Mouse (Mus musculus) embryonic facial prominence, embryonic 11.5 days (tissue): ENCODE results near the gene S100a14. TPM values are rescaled to one million over a fixed set of nuclear protein-coding genes. Genes with fewer than 3 reads are reported as not detected.
A peak's percentile ranks its signal among the peaks of the same experiment; 100 is the strongest.

Source experiments
- ATAC-seq: fragments of 200-750 bp; cut with Nextera tagmentation; replicated peaks from 2 replicates; pipeline ENCODE4 v1.8.0; 2017; ENCODE audit warnings: low read depth; ENCODE audit not compliant: insufficient number of reproducible peaks, low FRiP score, low TSS enrichment
- DNase-seq: peaks from one replicate; pipeline ENCODE4 v3.0.0-alpha.2; 2015; ENCODE audit warnings: low spot score
- H3K27ac ChIP-seq: fragments of 300-500 bp; sonication (generic); replicated peaks from 2 replicates; pipeline ENCODE4 v1.5.1; 2014; ENCODE audit warnings: mild to moderate bottlenecking, low read depth, low read length, control low read depth
- H3K27me3 ChIP-seq: fragments of 300-500 bp; sonication (generic); 2 replicates; pipeline ENCODE4 v1.6.1; 2014; ENCODE audit warnings: mild to moderate bottlenecking, low read length, moderate library complexity, mixed read lengths; ENCODE audit not compliant: control insufficient read depth, insufficient read depth
- H3K36me3 ChIP-seq: fragments of 300-500 bp; sonication (generic); replicated peaks from 2 replicates; pipeline ENCODE4 v1.6.1; 2014; ENCODE audit warnings: low read depth, mild to moderate bottlenecking, low read length, moderate library complexity, mixed read lengths; ENCODE audit not compliant: control insufficient read depth, insufficient read depth
- H3K4me1 ChIP-seq: fragments of 300-500 bp; sonication (generic); 2 replicates; pipeline ENCODE4 v1.6.1; 2014; ENCODE audit warnings: low read length, mixed read lengths; ENCODE audit not compliant: control insufficient read depth, insufficient read depth
- H3K4me2 ChIP-seq: fragments of 300-500 bp; sonication (generic); 2 replicates; pipeline ENCODE4 v1.6.1; 2014; ENCODE audit warnings: low read depth, mild to moderate bottlenecking, control low read depth, low read length, moderate library complexity
- H3K4me3 ChIP-seq: fragments of 300-500 bp; sonication (generic); 2 replicates; pipeline ENCODE4 v1.5.1; 2014; ENCODE audit warnings: low read depth, low read length, control low read depth
- H3K9ac ChIP-seq: fragments of 300-500 bp; sonication (generic); replicated peaks from 2 replicates; pipeline ENCODE4 v1.6.1; 2014; ENCODE audit warnings: mild to moderate bottlenecking, control low read depth, low read length
- H3K9me3 ChIP-seq: fragments of 300-500 bp; sonication (generic); replicated peaks from 2 replicates; pipeline ENCODE4 v1.6.1; 2016; ENCODE audit warnings: mild to moderate bottlenecking, low read length, inconsistent platforms, mixed read lengths; ENCODE audit not compliant: control insufficient read depth
- WGBS: fragments of 180-500 bp; shearing (Covaris S2); extraction: QIAGEN DNeasy Blood & Tissue Kit; methylation state at CpG from one replicate; pipeline ENCODE4 v1.1.7; 2014; 5-methylcytosine and 5-hydroxymethylcytosine counted together
- polyA plus RNA-seq: library from polyadenylated mRNA; unstranded; fragments of >200 nt; fragmentation: Nextera tagmentation; extraction: Ambion mirVana; gene quantifications from 2 replicates; pipeline ENCODE4 v1.2.1, GENCODE M21; 2014

The S100a14 gene
- polyA plus RNA-seq, 1 experiment from 2014 or later = 0.32 TPM

GRCm38 (mm10) chr3:90512948-90513642 lies 13.6 kb upstream of the S100a14 start:
- no peak for ATAC-seq
- no peaks in the 10 kb centered on the region for H3K36me3 ChIP-seq
- H3K4me3 ChIP-seq = no peak overlapping the region
- peaks cover 9% of the 10 kb centered on the region for H3K4me1 ChIP-seq
- H3K27me3 ChIP-seq = 0 out of 2 replicates have a peak, but pooled peaks cover 8% of the 10 kb centered on the region
- H3K27ac ChIP-seq = no peak overlapping the region
- no peaks in the 10 kb centered on the region for H3K9me3 ChIP-seq
- H3K4me2 ChIP-seq = no peak overlapping the region
- no peak for DNase-seq
- H3K9ac ChIP-seq = no peak overlapping the region
- 75% methylated on average over 9 of the region's 9 CpGs for WGBS

- Histone ChIP-seq H3K27ac (no peak within 1 kb of the TSS), H3K4me2 (peak within 1 kb of the TSS; percentile 73), H3K4me3 (peak within 1 kb of the TSS; percentile 29), H3K9ac (peak within 1 kb of the TSS; percentile 52), H3K27me3 (0 out of 2 replicates have a peak, but pooled peaks cover 8% of the 10 kb centered on the region), H3K9me3 (no peaks in the 10 kb centered on the region), H3K4me1 (peaks cover 9% of the 10 kb centered on the region), H3K36me3 (no peaks in the 10 kb centered on the region)
- WGBS = 4% methylated on average over 25 of the region's 25 CpGs
- DNase-seq (no peak), ATAC-seq (0 out of 2 replicates have a peak, but pooled peaks have one; percentile 22)
These were observed 12.7 kb upstream of the S100a14 start, which contains the start of the genes S100a1 and S100a13 for GRCm38 (mm10) chr3:90513796-90514590. Gene S100a1 (minus strand): TSS chr3:90514392. Gene S100a13 (plus strand): TSS chr3:90514435.

DNA sequence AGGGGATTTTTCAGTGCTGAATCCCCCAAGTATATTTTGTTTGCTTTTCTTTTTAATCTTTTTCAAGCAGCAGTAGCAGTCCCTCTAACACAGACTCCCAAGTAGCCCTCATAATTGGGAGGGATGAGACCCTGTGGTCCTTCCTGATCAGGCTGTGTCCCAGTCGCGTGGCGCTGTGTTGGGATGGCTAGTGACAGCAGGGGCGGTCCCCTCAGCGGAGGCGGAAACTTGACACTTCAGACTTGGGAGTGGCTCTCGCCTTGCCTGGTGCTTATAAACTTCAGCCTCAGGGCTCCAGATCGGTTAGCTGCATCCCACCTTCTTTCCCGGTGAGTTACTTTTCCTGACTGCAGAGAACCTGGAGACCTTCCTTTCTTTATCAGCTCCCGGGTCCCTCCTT lies 12.0 kb upstream of the S100a14 start:
- H3K9ac ChIP-seq = peak overlapping the region; percentile 52
- ATAC-seq (peak; percentile 64), DNase-seq (peak; percentile 79)
- peak overlapping the region; percentile 29 for H3K4me3 ChIP-seq
- H3K9me3 ChIP-seq = no peaks in the 10 kb centered on the region
- no peak overlapping the region for H3K27ac ChIP-seq
- peaks cover 9% of the 10 kb centered on the region for H3K4me1 ChIP-seq
- 0 out of 2 replicates have a peak, but pooled peaks cover 8% of the 10 kb centered on the region for H3K27me3 ChIP-seq
- under 1% methylated on average over 10 of the region's 10 CpGs for WGBS
- H3K4me2 ChIP-seq = peak overlapping the region; percentile 73
- H3K36me3 ChIP-seq = no peaks in the 10 kb centered on the region

GRCm38 (mm10) chr3:90515242-90515641 lies 11.4 kb upstream of the S100a14 start:
- Histone ChIP-seq H3K4me3 (peak overlapping the region; percentile 29; the same call in 1 of the 2 replicates), H3K27me3 (0 out of 2 replicates have a peak, but pooled peaks cover 8% of the 10 kb centered on the region), H3K36me3 (no peaks in the 10 kb centered on the region), H3K9ac (peak overlapping the region; percentile 52; the same call in 1 of the 2 replicates), H3K9me3 (no peaks in the 10 kb centered on the region), H3K4me1 (peaks cover 9% of the 10 kb centered on the region), H3K4me2 (peak overlapping the region; percentile 73), H3K27ac (no peak overlapping the region)
- no peak for DNase-seq
- ATAC-seq = 0 out of 2 replicates have a peak, but pooled peaks have one; percentile 8
- 61% methylated on average over 1 of the region's 1 CpGs for WGBS

GRCm38 (mm10) chr3:90515789-90516188 lies 10.9 kb upstream of the S100a14 start:
- H3K9me3 ChIP-seq = no peaks in the 10 kb centered on the region
- no peak for ATAC-seq
- no peak for DNase-seq
- H3K27me3 ChIP-seq = 0 out of 2 replicates have a peak, but pooled peaks cover 8% of the 10 kb centered on the region
- H3K9ac ChIP-seq = no peak overlapping the region
- H3K4me1 ChIP-seq = peaks cover 9% of the 10 kb centered on the region
- no peak overlapping the region for H3K27ac ChIP-seq
- no peak overlapping the region for H3K4me3 ChIP-seq
- no peaks in the 10 kb centered on the region for H3K36me3 ChIP-seq
- no peak overlapping the region for H3K4me2 ChIP-seq
- 86% methylated on average over 4 of the region's 4 CpGs for WGBS

DNA sequence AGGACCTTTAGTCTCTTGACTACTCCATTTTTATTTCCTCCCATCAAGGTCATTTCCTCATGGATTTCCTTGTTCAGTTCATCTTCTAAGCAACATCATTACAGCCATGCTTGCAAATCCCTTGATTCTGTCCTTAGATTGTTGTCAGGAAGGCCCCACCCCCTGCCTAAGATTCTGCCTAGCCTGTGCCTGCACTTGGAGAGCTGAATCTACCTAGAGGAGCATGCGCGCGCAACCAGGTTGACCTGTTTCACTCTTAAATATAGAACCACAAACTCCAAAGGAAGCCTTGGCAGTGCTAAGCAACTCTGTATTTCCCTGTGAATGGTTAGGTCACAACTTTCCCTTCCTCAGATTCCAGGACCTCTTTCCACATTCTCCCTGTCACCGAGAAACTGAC lies 8.9 kb upstream of the S100a14 start:
- no peak overlapping the region for H3K4me3 ChIP-seq
- H3K9me3 ChIP-seq = no peaks in the 10 kb centered on the region
- no peak overlapping the region for H3K9ac ChIP-seq
- H3K27ac ChIP-seq = no peak overlapping the region
- DNase-seq (no peak), ATAC-seq (no peak)
- H3K27me3 ChIP-seq = 0 out of 2 replicates have a peak, but pooled peaks cover 8% of the 10 kb centered on the region
- H3K4me1 ChIP-seq = peaks cover 9% of the 10 kb centered on the region
- WGBS = 86% methylated on average over 4 of the region's 4 CpGs
- no peaks in the 10 kb centered on the region for H3K36me3 ChIP-seq
- H3K4me2 ChIP-seq = no peak overlapping the region

- Histone ChIP-seq H3K27me3 (no peaks in the 10 kb centered on the region), H3K27ac (no peak overlapping the region), H3K36me3 (no peaks in the 10 kb centered on the region), H3K4me1 (no peaks in the 10 kb centered on the region), H3K9me3 (no peaks in the 10 kb centered on the region), H3K4me3 (no peak overlapping the region), H3K9ac (no peak overlapping the region), H3K4me2 (no peak overlapping the region)
- WGBS = 57% methylated on average over 4 of the region's 4 CpGs
- ATAC-seq (no peak), DNase-seq (peak; percentile 65)
These were observed 1.2 kb upstream of the S100a14 start for GRCm38 (mm10) chr3:90525421-90525820.
